Mouse (Mus musculus): ENCODE measurements around the gene Slc6a1. TPM values are rescaled to one million over a fixed set of nuclear protein-coding genes. Genes with fewer than 3 reads are reported as not detected.

Gene Slc6a1
- polyA plus RNA-seq, 1 experiment from 2014 or later, result 138 TPM

GRCm38 (mm10) chr6:114267979-114268378, 14.5 kb upstream of the Slc6a1 start:
- no peak overlapping the region for H3K9ac ChIP-seq (replicated peaks)
- WGBS, result 32% methylated on average over 4 of the region's 4 CpGs

GRCm38 (mm10) chr6:114269589-114269988, 12.8 kb upstream of the Slc6a1 start:
- no peaks in the 10 kb centered on the region for H3K36me3 ChIP-seq
- no peak overlapping the region for H3K4me3 ChIP-seq (replicated peaks)
- H3K9me3 ChIP-seq (replicated peaks), result no peaks in the 10 kb centered on the region
- H3K9ac ChIP-seq (replicated peaks), result no peak overlapping the region
- no peak for ATAC-seq (ENCODE audit: low FRiP score)
- WGBS, result 83% methylated on average over 2 of the region's 2 CpGs
- H3K4me1 ChIP-seq, result peaks cover 49% of the 10 kb centered on the region
- H3K27ac ChIP-seq (replicated peaks), result no peak overlapping the region
- no peak overlapping the region for H3K4me2 ChIP-seq
- H3K27me3 ChIP-seq (replicated peaks), result no peaks in the 10 kb centered on the region

More at GRCm38 (mm10) chr6:114267979-114268378, 14.5 kb upstream of the Slc6a1 start:
- Histone ChIP-seq H3K9me3 (replicated peaks) (no peaks in the 10 kb centered on the region), H3K4me2 (no peak overlapping the region), H3K36me3 (no peaks in the 10 kb centered on the region), H3K27ac (replicated peaks) (no peak overlapping the region), H3K4me3 (replicated peaks) (no peak overlapping the region), H3K27me3 (replicated peaks) (no peaks in the 10 kb centered on the region), H3K4me1 (peaks cover 46% of the 10 kb centered on the region)
- ATAC-seq (ENCODE audit: low FRiP score), result no peak

DNA sequence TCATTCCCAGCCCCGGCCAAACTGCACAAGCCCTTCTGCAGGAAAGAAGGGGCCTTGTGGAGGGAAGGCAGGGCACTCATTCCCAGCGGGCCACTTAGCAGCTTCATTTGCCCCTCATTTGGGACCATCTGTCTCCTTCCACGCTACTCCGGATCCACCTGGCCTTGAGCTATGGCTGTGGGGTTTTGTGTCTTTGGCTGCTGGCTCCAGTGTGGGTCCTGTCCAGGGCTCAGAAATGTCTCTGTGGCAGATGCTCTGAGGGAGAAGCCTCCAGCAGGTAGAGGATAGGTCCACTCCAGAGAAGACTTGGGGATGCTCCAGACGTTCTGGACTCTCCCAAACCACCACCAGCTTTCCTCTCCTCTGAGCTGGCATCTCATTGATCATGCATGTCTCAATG, 11.6 kb upstream of the Slc6a1 start:
- no peak overlapping the region for H3K27ac ChIP-seq (replicated peaks)
- peaks cover 46% of the 10 kb centered on the region for H3K4me1 ChIP-seq
- no peaks in the 10 kb centered on the region for H3K36me3 ChIP-seq
- WGBS, result 49% methylated on average over 5 of the region's 5 CpGs
- H3K27me3 ChIP-seq (replicated peaks), result no peaks in the 10 kb centered on the region
- no peak for ATAC-seq (ENCODE audit: low FRiP score)
- H3K9ac ChIP-seq (replicated peaks), result no peak overlapping the region
- no peaks in the 10 kb centered on the region for H3K9me3 ChIP-seq (replicated peaks)
- no peak overlapping the region for H3K4me2 ChIP-seq
- no peak overlapping the region for H3K4me3 ChIP-seq (replicated peaks)

DNA sequence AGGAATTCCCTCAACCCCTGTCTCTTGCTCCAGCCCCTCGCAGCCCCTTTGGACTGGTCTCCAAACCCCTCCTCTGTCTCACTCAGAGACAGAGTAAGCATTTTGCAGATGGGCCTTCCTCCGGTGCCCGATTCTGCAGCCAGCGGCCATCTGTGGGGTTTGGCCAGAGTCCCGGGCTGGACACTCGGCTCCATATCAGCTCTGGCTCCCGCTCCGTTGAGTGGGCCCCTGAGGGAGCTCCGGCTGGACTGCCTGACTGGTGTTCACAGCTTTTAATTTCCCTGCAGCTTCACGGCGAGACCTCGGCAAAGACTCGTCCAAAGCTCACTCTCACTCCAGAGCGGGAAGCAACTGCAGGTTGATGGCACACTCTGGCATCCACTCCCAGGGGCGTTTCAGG, 10.2 kb upstream of the Slc6a1 start:
- no peaks in the 10 kb centered on the region for H3K9me3 ChIP-seq (replicated peaks)
- H3K4me2 ChIP-seq, result no peak overlapping the region
- H3K27me3 ChIP-seq (replicated peaks), result no peaks in the 10 kb centered on the region
- peaks cover 36% of the 10 kb centered on the region for H3K4me1 ChIP-seq
- H3K36me3 ChIP-seq, result no peaks in the 10 kb centered on the region
- no peak overlapping the region for H3K9ac ChIP-seq (replicated peaks)
- no peak overlapping the region for H3K4me3 ChIP-seq (replicated peaks)
- ATAC-seq (ENCODE audit: low FRiP score), result 0 out of 2 replicates have a peak, but pooled peaks have one; percentile 2
- 65% methylated on average over 15 of the region's 15 CpGs for WGBS
- H3K27ac ChIP-seq (replicated peaks), result no peak overlapping the region

- Histone ChIP-seq H3K27me3 (replicated peaks) (no peaks in the 10 kb centered on the region), H3K36me3 (no peaks in the 10 kb centered on the region), H3K4me2 (no peak overlapping the region), H3K4me3 (replicated peaks) (no peak overlapping the region), H3K4me1 (peaks cover 36% of the 10 kb centered on the region), H3K9ac (replicated peaks) (no peak overlapping the region), H3K27ac (replicated peaks) (peak overlapping the region; percentile 43), H3K9me3 (replicated peaks) (no peaks in the 10 kb centered on the region)
- 36% methylated on average over 14 of the region's 14 CpGs for WGBS
- ATAC-seq (ENCODE audit: low FRiP score), result peak; percentile 40; the same call in 1 of the 2 replicates
These were observed 8.3 kb upstream of the Slc6a1 start for GRCm38 (mm10) chr6:114273997-114274728.

- H3K9me3 ChIP-seq (replicated peaks), result no peaks in the 10 kb centered on the region
- H3K9ac ChIP-seq (replicated peaks), result no peak overlapping the region
- no peak for ATAC-seq (ENCODE audit: low FRiP score)
- H3K4me1 ChIP-seq, result peaks cover 29% of the 10 kb centered on the region
- no peak overlapping the region for H3K4me3 ChIP-seq (replicated peaks)
- H3K27ac ChIP-seq (replicated peaks), result no peak overlapping the region
- no peaks in the 10 kb centered on the region for H3K36me3 ChIP-seq
- WGBS, result 62% methylated on average over 8 of the region's 8 CpGs
- peaks cover 1% of the 10 kb centered on the region; the same call in 1 of the 2 replicates for H3K27me3 ChIP-seq (replicated peaks)
- H3K4me2 ChIP-seq, result no peak overlapping the region
These were observed 6.6 kb upstream of the Slc6a1 start for GRCm38 (mm10) chr6:114275800-114276199.

- peak overlapping the region; percentile 84 for H3K27ac ChIP-seq (replicated peaks)
- peaks cover 7% of the 10 kb centered on the region; the same call in 1 of the 2 replicates for H3K27me3 ChIP-seq (replicated peaks)
- H3K9me3 ChIP-seq (replicated peaks), result no peaks in the 10 kb centered on the region
- 6% methylated on average over 8 of the region's 8 CpGs for WGBS
- peaks cover 55% of the 10 kb centered on the region for H3K4me1 ChIP-seq
- no peak for ATAC-seq (ENCODE audit: low FRiP score)
- H3K4me2 ChIP-seq, result peak overlapping the region; percentile 60
- H3K36me3 ChIP-seq, result no peaks in the 10 kb centered on the region
- H3K4me3 ChIP-seq (replicated peaks), result peak overlapping the region; percentile 72
- peak overlapping the region; percentile 89 for H3K9ac ChIP-seq (replicated peaks)
These were observed 889 bp downstream of the Slc6a1 start for GRCm38 (mm10) chr6:114283278-114283770.

- H3K9ac ChIP-seq (replicated peaks), result peak overlapping the region; percentile 89
- 27% methylated on average over 10 of the region's 10 CpGs for WGBS
- no peaks in the 10 kb centered on the region for H3K9me3 ChIP-seq (replicated peaks)
- H3K4me1 ChIP-seq, result peaks cover 61% of the 10 kb centered on the region
- peaks cover 7% of the 10 kb centered on the region; the same call in 1 of the 2 replicates for H3K27me3 ChIP-seq (replicated peaks)
- H3K27ac ChIP-seq (replicated peaks), result peak overlapping the region; percentile 84
- peak overlapping the region; percentile 60 for H3K4me2 ChIP-seq
- no peak for ATAC-seq (ENCODE audit: low FRiP score)
- H3K36me3 ChIP-seq, result no peaks in the 10 kb centered on the region
- H3K4me3 ChIP-seq (replicated peaks), result peak overlapping the region; percentile 72
These were observed 1.7 kb downstream of the Slc6a1 start for GRCm38 (mm10) chr6:114283927-114284703.

GRCm38 (mm10) chr6:114285424-114285823, 3.0 kb downstream of the Slc6a1 start:
- Histone ChIP-seq H3K9ac (replicated peaks) (no peak overlapping the region; the same call in 1 of the 2 replicates), H3K36me3 (no peaks in the 10 kb centered on the region), H3K27ac (replicated peaks) (0 out of 2 replicates have a peak overlapping the region, but pooled peaks have one; percentile 37), H3K4me1 (peaks cover 74% of the 10 kb centered on the region), H3K27me3 (replicated peaks) (peaks cover 7% of the 10 kb centered on the region; the same call in 1 of the 2 replicates), H3K9me3 (replicated peaks) (no peaks in the 10 kb centered on the region), H3K4me2 (peak overlapping the region; percentile 60), H3K4me3 (replicated peaks) (peak overlapping the region; percentile 72; the same call in 1 of the 2 replicates)
- WGBS, result 27% methylated on average over 4 of the region's 4 CpGs
- no peak for ATAC-seq (ENCODE audit: low FRiP score)

- Histone ChIP-seq H3K4me1 (peaks cover 93% of the 10 kb centered on the region), H3K9me3 (replicated peaks) (no peaks in the 10 kb centered on the region), H3K4me2 (peak overlapping the region; percentile 30; the same call in 1 of the 2 replicates), H3K4me3 (replicated peaks) (no peak overlapping the region), H3K36me3 (no peaks in the 10 kb centered on the region), H3K27ac (replicated peaks) (peak overlapping the region; percentile 76), H3K9ac (replicated peaks) (no peak overlapping the region), H3K27me3 (replicated peaks) (no peaks in the 10 kb centered on the region)
- 8% methylated on average over 7 of the region's 7 CpGs for WGBS
- no peak for ATAC-seq (ENCODE audit: low FRiP score)
These were observed 6.7 kb downstream of the Slc6a1 start for GRCm38 (mm10) chr6:114289106-114289505.

DNA sequence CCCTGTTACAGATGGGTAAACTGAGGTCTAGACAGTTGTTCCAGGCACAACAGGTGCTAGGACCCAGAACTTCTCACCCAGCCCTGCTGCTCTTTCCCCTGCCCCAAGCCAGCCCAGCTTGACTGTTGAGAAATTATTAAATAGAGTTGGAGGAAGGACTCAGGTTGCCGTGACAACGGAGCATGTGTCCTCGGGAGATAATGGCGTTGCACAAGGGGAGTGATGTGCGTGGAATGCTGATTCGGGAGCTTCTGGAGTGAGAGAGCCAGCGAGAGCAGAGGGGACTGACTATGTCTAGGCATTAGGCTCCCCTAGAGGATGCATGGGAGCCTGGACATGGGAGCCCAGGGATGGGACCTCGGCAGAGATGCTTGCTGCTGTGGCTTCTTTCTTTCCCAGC, 7.7 kb downstream of the Slc6a1 start:
- H3K9ac ChIP-seq (replicated peaks), result no peak overlapping the region; the same call in 1 of the 2 replicates
- H3K27ac ChIP-seq (replicated peaks), result peak overlapping the region; percentile 76
- 5% methylated on average over 8 of the region's 8 CpGs for WGBS
- H3K4me1 ChIP-seq, result peaks cover 93% of the 10 kb centered on the region
- ATAC-seq (ENCODE audit: low FRiP score), result peak; percentile 81
- H3K36me3 ChIP-seq, result no peaks in the 10 kb centered on the region
- no peaks in the 10 kb centered on the region for H3K27me3 ChIP-seq (replicated peaks)
- no peaks in the 10 kb centered on the region for H3K9me3 ChIP-seq (replicated peaks)
- H3K4me2 ChIP-seq, result peak overlapping the region; percentile 38
- no peak overlapping the region for H3K4me3 ChIP-seq (replicated peaks)

Data from neural tube, embryonic 15.5 days (tissue).